Mouse (Mus musculus) cerebellum, adult 8-10 months (tissue): Measurements from ENCODE around the gene Ap5b1.

Source experiments
- DNase-seq: peaks from one replicate; pipeline ENCODE4 v3.0.0; 2022

The Ap5b1 gene

GRCm38 (mm10) chr19:5568470-5569140 lies 780 bp downstream of the Ap5b1 start:
- peak; percentile 86 for DNase-seq

- no peak for DNase-seq
These were observed 1.7 kb downstream of the Ap5b1 start for GRCm38 (mm10) chr19:5569521-5569920.

DNA sequence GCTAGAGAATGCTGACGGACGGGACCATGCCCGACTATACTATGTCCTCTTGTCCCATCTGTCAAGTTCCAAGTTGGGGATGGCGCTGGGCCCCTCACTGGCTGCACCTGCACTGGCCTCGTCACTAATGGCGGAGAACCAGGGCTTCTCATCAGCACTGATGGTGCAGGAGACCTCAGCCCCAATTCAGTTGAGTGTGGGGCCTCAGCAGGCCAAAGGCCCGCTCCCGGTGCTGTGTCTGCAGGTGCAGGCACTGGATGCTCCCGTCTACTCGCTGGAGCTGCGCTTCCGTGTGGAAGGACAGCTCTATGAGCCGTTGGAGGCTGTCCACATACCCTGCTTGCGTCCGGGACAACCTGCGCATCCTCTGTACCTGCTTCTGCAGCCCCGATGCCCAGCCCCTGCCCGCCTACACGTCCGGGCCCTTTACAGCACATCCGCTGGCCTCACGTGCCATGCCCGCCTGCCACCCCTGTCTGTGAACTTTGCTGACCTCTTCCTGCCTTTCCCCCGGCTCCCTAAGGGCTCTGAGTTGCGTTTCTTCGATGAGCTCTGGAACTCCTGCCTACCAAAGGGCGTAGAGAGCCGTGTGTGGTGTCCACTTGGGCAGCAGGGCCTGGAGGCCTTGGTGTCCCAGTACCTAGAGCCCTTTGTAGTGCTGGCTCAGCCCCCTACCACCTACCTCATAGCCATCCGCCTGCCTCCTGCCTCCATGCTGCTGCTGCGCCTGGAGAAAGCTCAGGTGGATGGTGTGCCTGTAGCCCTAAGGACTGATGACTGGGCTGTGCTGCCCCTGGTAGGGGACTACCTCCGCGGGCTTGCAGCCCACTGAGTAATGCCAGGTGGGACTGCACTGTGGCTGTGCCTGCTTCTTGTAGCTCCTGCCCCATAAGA lies 2.8 kb downstream of the Ap5b1 start:
- no peak for DNase-seq

- no peak for DNase-seq
These were observed 4.0 kb downstream of the Ap5b1 start for GRCm38 (mm10) chr19:5571831-5572230.

DNA sequence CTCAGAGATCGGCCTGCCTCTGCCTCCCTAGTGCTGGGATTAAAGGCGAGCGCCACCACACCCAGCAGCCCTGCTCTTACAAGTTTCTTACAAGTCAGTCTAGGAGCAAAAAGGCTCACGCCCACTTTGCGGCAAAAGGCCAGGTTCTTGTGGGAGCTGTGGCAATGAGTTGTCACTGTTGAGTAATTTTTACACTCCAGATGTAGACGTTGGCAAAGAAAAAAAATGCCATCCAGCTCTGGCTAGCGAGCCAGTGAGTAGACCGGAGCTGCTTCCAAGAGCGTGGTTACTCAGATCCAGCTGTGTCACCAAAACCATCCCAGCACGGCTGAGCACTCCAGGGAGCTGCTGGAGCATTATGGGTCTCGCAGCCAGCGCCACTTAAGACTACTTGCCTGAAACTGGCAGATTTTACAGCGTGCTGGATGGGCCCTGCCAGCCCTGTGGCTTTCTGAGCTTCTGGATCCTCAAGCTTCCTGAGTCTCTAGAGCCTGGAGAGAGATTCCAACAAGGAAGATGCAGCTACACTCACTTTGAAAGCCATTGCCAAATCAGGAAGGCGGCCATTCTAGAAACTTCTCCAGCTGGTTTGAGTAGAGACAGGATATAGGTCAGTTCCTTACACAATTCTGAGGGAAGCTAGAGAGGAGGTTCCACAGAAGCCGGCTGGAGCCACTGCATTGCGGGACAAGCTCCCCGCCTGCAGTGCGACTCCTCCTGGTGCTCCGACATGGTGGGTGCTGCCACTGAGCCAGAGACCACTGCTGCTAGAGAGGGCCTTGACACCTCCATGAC lies 4.7 kb downstream of the Ap5b1 start:
- DNase-seq, result no peak

DNA sequence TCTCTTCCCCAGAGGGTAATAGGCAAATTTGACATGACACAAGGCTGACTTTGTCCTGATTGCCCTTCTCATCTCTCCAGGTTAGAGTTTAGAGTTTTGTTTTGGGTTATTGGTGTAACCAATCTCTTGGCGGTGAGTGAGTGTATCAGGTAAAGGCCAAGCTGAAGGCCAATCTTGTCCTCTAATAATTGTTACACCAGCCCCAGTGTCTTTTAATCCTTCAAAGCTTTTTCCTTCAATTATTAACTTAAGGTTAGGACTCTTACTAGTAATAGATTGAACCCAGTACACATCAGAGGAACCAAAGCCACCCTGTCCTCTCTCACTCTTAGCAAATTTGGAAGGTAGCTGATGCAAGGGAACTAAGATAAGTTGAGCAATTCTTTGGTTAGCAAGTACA lies 7.5 kb downstream of the Ap5b1 start:
- no peak for DNase-seq

- no peak for DNase-seq
These were observed 12.1 kb downstream of the Ap5b1 start for GRCm38 (mm10) chr19:5579971-5580370.

DNA sequence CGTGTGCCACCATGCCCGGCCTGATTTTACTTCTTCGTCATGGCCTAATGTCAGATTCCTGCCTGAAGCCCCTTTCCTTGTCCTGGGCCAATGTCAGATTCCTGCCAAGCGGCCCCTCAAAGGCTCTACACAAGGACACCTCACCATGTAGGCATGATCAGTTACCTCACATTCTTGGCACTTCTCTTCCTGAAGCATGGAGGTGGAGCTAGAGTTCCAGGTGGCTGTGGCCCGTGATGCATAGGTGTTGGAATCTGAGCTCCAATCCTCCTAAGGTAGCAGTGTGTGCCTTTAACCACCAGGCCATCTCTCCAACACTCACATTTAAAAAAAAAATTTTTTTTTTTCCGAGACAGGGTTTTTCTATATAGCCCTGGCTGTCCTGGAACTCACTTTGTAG lies 13.0 kb downstream of the Ap5b1 start:
- no peak for DNase-seq

DNA sequence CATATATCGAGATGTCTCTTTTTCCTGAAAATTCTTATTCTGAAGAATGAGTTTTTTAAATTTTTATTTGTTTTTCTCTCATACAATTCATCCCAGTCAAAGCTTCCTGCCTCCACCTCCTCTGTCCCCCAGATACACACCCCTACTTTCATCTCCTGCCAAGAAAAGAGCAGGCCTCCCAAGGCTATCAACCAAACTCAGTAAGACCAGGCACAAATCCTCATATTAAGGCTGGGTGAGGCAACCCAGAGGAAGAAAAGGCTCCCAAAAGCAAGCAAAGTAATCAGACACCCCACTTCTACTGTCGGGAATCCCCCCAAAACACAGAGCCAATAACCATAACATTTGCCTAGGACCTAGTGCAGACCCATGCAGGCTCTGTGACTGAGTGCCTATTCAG lies 14.2 kb downstream of the Ap5b1 start:
- DNase-seq, result no peak

- no peak for DNase-seq
These were observed 21.3 kb downstream of the Ap5b1 start for GRCm38 (mm10) chr19:5589159-5589558.

DNA sequence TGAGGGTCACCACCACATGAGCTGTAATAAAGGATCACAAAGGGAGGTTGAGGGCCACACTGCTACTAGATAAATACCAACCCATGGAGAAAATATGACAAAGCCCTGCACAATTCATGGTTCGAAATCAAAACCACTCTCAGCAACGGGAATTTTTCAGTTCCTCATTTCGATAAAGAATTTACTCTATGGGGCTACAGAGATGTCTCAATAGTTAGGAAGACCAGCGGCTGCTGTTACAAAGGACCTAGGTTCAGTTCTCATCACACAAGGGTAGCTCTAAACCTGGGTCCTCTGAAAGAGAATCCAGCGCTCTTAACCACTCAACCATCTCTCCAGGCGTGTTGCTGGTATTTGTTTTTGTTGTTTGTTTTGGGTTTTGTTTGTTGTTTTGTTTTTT lies 24.1 kb downstream of the Ap5b1 start:
- no peak for DNase-seq

- no peak for DNase-seq
These were observed 31.4 kb downstream of the Ap5b1 start for GRCm38 (mm10) chr19:5599224-5599623.

DNA sequence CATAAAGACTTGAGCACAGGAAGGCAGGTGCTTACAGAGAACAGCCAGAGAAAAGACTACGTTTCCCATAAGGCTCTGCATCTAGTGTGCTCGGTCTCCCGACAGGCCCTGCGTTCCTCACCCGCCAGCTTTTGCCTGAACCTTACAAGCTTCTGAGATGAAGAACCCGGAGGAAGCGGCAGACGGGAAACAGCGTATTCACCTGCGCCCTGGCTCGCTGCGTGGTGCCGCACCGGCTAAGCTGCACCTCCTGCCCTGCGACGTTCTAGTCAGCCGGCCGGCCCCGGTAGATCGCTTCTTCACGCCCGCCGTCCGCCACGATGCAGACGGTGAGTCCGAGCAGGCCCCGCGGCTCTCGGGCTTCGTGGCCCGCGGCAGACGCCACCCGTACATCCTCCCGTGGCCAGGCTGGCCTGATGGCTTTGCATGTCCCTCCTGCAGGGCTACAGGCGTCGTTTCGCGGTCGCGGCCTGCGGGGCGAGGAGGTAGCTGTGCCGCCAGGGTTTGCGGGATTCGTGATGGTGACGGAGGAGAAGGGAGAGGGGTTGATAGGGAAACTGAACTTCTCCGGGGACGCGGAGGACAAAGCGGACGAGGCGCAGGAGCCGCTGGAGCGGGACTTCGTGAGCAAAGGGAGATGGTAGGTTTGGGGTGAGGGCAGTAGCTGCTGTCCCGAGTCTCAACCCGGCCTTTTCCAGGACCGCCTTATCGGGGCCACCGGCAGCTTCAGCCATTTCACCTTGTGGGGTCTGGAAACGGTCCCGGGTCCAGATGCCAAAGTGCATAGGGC lies 34.1 kb downstream of the Ap5b1 start, which contains the start of gene Rnaseh2c:
TSS of gene Rnaseh2c (plus strand) at position 122 of the 790 bp plus-strand sequence.
- peak; percentile 74 for DNase-seq

DNA sequence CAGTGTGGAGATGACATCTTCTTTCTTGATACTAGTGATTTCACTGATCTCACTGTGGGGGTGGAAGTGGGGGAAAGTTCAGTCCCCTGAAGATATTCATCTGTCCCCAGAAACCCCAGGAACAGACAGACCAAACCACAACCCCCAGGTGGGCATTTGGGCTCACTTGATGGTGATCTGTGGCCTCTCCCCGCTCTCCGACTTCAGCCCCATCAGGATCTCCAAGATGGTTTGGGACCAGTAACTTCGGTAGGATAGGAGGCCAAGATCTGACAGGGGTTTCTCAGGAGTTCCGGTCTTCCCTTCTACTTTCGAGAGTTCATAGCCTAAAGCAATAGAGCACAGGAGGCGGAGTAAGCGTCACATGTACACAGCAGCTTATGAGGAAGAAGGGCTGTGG lies 35.8 kb downstream of the Ap5b1 start:
- no peak for DNase-seq

DNA sequence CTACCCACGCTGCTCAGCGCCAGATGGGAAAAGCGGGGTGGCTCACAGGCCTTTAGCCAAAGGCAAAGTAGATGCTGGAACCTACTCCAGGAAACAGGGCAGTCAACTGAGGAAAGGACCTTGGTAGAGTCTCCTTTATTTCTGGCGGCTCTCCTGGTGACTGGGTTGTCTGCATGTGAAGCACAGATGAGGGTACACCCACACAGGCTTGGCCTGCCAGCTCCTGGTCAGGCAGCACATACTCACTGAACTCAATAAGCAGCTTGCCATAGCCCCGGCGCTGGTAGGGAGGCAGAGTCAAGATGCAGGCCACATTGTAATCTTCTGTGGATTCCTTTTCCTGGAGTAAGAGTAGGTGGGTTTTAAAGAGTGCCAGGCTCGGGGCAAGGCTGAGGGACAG lies 37.3 kb downstream of the Ap5b1 start:
- no peak for DNase-seq

GRCm38 (mm10) chr19:5606196-5606595 lies 38.4 kb downstream of the Ap5b1 start:
- no peak for DNase-seq

GRCm38 (mm10) chr19:5607705-5608410 lies 40.0 kb downstream of the Ap5b1 start:
- DNase-seq, result no peak

DNA sequence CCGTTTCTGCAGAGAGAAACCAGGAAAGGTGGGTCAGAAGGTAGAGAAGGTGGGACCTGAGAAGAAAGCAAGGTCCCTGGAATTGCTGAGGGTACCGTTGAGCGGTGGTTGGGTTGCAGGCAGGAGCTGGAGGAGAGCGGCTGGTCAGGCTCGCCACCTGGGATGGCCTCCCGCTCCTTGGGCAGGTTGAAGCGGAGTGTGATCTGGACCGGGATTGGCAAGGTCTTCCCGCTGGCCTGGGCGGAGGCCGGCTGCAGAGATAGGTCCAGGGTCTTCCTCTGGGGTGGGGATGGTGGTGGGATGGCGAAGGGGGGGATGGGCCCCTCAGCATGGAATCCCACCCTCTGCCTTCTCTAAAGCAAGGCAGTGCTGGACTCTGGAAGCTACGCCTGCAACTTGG lies 40.9 kb downstream of the Ap5b1 start:
- no peak for DNase-seq

DNA sequence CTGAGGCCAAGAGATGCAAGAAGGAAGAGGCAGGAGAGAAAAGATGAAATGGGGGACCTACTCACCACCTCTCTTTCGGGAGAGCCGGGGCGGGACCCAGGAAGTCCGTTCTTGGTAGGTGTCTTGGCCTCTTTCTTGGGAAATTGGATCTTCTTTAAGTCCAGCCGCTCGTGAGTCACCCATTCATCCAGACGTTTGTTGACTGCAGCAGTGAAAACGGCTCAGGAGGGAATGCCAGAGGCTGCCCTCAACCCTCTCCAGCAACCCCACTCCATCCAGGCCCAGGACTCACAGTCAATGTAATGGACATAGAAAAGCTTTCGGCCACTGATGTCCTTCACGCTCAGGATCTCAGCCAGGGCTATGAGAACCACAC lies 41.3 kb downstream of the Ap5b1 start:
- no peak for DNase-seq

GRCm38 (mm10) chr19:5609547-5610404 lies 42.0 kb downstream of the Ap5b1 start, which contains the start of gene Kat5:
TSS of gene Kat5 (minus strand) at chr19:5610237.
- DNase-seq, result peak; percentile 96

- no peak for DNase-seq
These were observed 44.1 kb downstream of the Ap5b1 start for GRCm38 (mm10) chr19:5611973-5612372.
